ENCODE assay signal across 8 mouse cellular contexts in genomic region chr1:180365180-180365810, GRCm38 (mm10). TPM values are rescaled to one million over a fixed set of nuclear protein-coding genes. Genes with fewer than 3 reads are reported as not detected.
DNase-seq lines count a peak whose midpoint lies in the region; ATAC-seq and TF ChIP-seq lines count a peak whose summit lies in the region.

No protein-coding gene starts in this region.

- H3K4me3 ChIP-seq in E14TG2a.4 (replicated peaks; ENCODE audit: low read length), result peak overlapping the region; percentile 74
- peak overlapping the region; percentile 40 for H3K4me3 ChIP-seq in forebrain, embryonic 12.5 days (replicated peaks)
- H3K4me3 ChIP-seq in heart, postnatal 0 days (ENCODE audit: low read depth, low read length), result peak overlapping the region; percentile 40
- peak overlapping the region; percentile 46 for H3K4me3 ChIP-seq in liver, embryonic 15.5 days (replicated peaks)
- peak overlapping the region; percentile 33 for H3K4me3 ChIP-seq in neural tube, embryonic 11.5 days (ENCODE audit: low read depth, low read length)
- peak overlapping the region; percentile 53 for H3K4me3 ChIP-seq in stomach, embryonic 16.5 days (replicated peaks; ENCODE audit: low read length)

- H3K27me3 ChIP-seq in E14TG2a.4 (ENCODE audit: insufficient read depth, low read length), result peaks cover 19% of the 10 kb centered on the region
- H3K27me3 ChIP-seq in forebrain, embryonic 12.5 days, result no peaks in the 10 kb centered on the region
- H3K27me3 ChIP-seq in heart, postnatal 0 days (ENCODE audit: control insufficient read depth, insufficient read depth, low read length), result no peaks in the 10 kb centered on the region
- H3K27me3 ChIP-seq in liver, embryonic 15.5 days, result 0 out of 2 replicates have a peak, but pooled peaks cover 8% of the 10 kb centered on the region
- H3K27me3 ChIP-seq in neural tube, embryonic 11.5 days (ENCODE audit: control insufficient read depth, insufficient read depth, low read length), result no peaks in the 10 kb centered on the region
- H3K27me3 ChIP-seq in stomach, embryonic 16.5 days (ENCODE audit: control insufficient read depth, insufficient read depth, low read length), result no peaks in the 10 kb centered on the region

- peak; percentile 98 for ATAC-seq in forebrain, embryonic 12.5 days (ENCODE audit: low FRiP score)
- peak; percentile 93 for ATAC-seq in heart, postnatal 0 days (ENCODE audit: insufficient read depth, low read depth)
- ATAC-seq in liver, embryonic 15.5 days (ENCODE audit: insufficient read depth), result peak; percentile 88
- ATAC-seq in neural tube, embryonic 11.5 days (ENCODE audit: insufficient read depth, low FRiP score, low TSS enrichment), result peak; percentile 96
- peak; percentile 93 for ATAC-seq in stomach, embryonic 16.5 days (ENCODE audit: insufficient read depth, low FRiP score)

- H3K36me3 ChIP-seq in E14TG2a.4 (ENCODE audit: insufficient read depth, low read length), result no peaks in the 10 kb centered on the region
- no peaks in the 10 kb centered on the region for H3K36me3 ChIP-seq in forebrain, embryonic 12.5 days (replicated peaks)
- peaks cover 4% of the 10 kb centered on the region; the same call in 1 of the 2 replicates for H3K36me3 ChIP-seq in heart, postnatal 0 days (replicated peaks; ENCODE audit: control insufficient read depth, insufficient read depth, low read length)
- H3K36me3 ChIP-seq in liver, embryonic 15.5 days (replicated peaks), result no peaks in the 10 kb centered on the region
- H3K36me3 ChIP-seq in neural tube, embryonic 11.5 days (ENCODE audit: control insufficient read depth, insufficient read depth, low read length), result no peaks in the 10 kb centered on the region
- no peaks in the 10 kb centered on the region for H3K36me3 ChIP-seq in stomach, embryonic 16.5 days (ENCODE audit: control insufficient read depth, insufficient read depth, low read length)

- H3K9me3 ChIP-seq in E14TG2a.4 (ENCODE audit: low read length), result no peaks in the 10 kb centered on the region
- H3K9me3 ChIP-seq in forebrain, embryonic 12.5 days, result no peaks in the 10 kb centered on the region
- no peaks in the 10 kb centered on the region for H3K9me3 ChIP-seq in heart, postnatal 0 days (replicated peaks; ENCODE audit: control insufficient read depth, low read length)
- no peaks in the 10 kb centered on the region for H3K9me3 ChIP-seq in liver, embryonic 15.5 days (replicated peaks)
- H3K9me3 ChIP-seq in neural tube, embryonic 11.5 days (ENCODE audit: control insufficient read depth, low read length), result no peaks in the 10 kb centered on the region
- no peaks in the 10 kb centered on the region for H3K9me3 ChIP-seq in stomach, embryonic 16.5 days (replicated peaks; ENCODE audit: control insufficient read depth, low read length)

- no peak for TF ChIP-seq CTCF in E14TG2a.4 (conservative IDR thresholded peaks at IDR 0.05; ENCODE audit: low read length)
- peak; percentile 29 for TF ChIP-seq CTCF in heart, postnatal 0 days (IDR thresholded peaks at IDR 0.05; ENCODE audit: low read depth)

- H3K27ac ChIP-seq in forebrain, embryonic 12.5 days, result peak overlapping the region; percentile 92
- peak overlapping the region; percentile 61 for H3K27ac ChIP-seq in heart, postnatal 0 days (ENCODE audit: low read depth)
- H3K27ac ChIP-seq in liver, embryonic 15.5 days (replicated peaks), result no peak overlapping the region; the same call in 1 of the 2 replicates
- peak overlapping the region; percentile 42; the same call in 1 of the 2 replicates for H3K27ac ChIP-seq in neural tube, embryonic 11.5 days (ENCODE audit: low read depth, low read length)
- H3K27ac ChIP-seq in stomach, embryonic 16.5 days (ENCODE audit: low read length), result peak overlapping the region; percentile 86

- no peak for TF ChIP-seq EP300 in heart, postnatal 0 days (IDR thresholded peaks at IDR 0.05; ENCODE audit: low read depth)

- peak overlapping the region; percentile 66 for H3K9ac ChIP-seq in forebrain, embryonic 12.5 days
- H3K9ac ChIP-seq in heart, postnatal 0 days (replicated peaks; ENCODE audit: low read depth, low read length), result peak overlapping the region; percentile 51
- H3K9ac ChIP-seq in liver, embryonic 15.5 days, result 0 out of 2 replicates have a peak overlapping the region, but pooled peaks have one; percentile 16
- peak overlapping the region; percentile 54 for H3K9ac ChIP-seq in neural tube, embryonic 11.5 days (ENCODE audit: low read length)
- H3K9ac ChIP-seq in stomach, embryonic 16.5 days (ENCODE audit: low read length), result peak overlapping the region; percentile 70

- WGBS in forebrain, embryonic 12.5 days, result 2% methylated on average over 29 of the region's 29 CpGs
- WGBS in heart, postnatal 0 days, result 3% methylated on average over 29 of the region's 29 CpGs
- 3% methylated on average over 29 of the region's 29 CpGs for WGBS in liver, embryonic 15.5 days (ENCODE audit: insufficient replicate concordance)
- WGBS in neural tube, embryonic 11.5 days, result 3% methylated on average over 29 of the region's 29 CpGs
- 1% methylated on average over 29 of the region's 29 CpGs for WGBS in stomach, embryonic 16.5 days

- DNase-seq in c-Kit-positive CD71-positive TER-119-positive erythroid progenitor cells, embryonic 14.5 days (ENCODE audit: low spot score), result peak; percentile 88
- peak; percentile 93 for DNase-seq in heart, postnatal 0 days (ENCODE audit: low spot score)
- peak; percentile 95 to 96 for DNase-seq in kidney, postnatal 36 days
- DNase-seq in neural tube, embryonic 11.5 days (ENCODE audit: low spot score), result peak; percentile 95

- peaks cover 9% of the 10 kb centered on the region for H3K4me1 ChIP-seq in E14TG2a.4 (replicated peaks; ENCODE audit: low read depth, low read length)
- peaks cover 19% of the 10 kb centered on the region for H3K4me1 ChIP-seq in forebrain, embryonic 12.5 days
- H3K4me1 ChIP-seq in heart, postnatal 0 days (ENCODE audit: control insufficient read depth, insufficient read depth), result peaks cover 52% of the 10 kb centered on the region
- H3K4me1 ChIP-seq in liver, embryonic 15.5 days (replicated peaks), result peaks cover 46% of the 10 kb centered on the region
- peaks cover 15% of the 10 kb centered on the region; the same call in 1 of the 2 replicates for H3K4me1 ChIP-seq in neural tube, embryonic 11.5 days (ENCODE audit: control insufficient read depth, insufficient read depth, low read length)
- peaks cover 27% of the 10 kb centered on the region for H3K4me1 ChIP-seq in stomach, embryonic 16.5 days (ENCODE audit: control insufficient read depth, insufficient read depth, low read length)

- peak overlapping the region; percentile 62 for H3K4me2 ChIP-seq in forebrain, embryonic 12.5 days
- peak overlapping the region; percentile 65 for H3K4me2 ChIP-seq in heart, postnatal 0 days (ENCODE audit: low read depth, low read length)
- peak overlapping the region; percentile 72 for H3K4me2 ChIP-seq in liver, embryonic 15.5 days
- peak overlapping the region; percentile 50 for H3K4me2 ChIP-seq in neural tube, embryonic 11.5 days (ENCODE audit: low read depth)
- H3K4me2 ChIP-seq in stomach, embryonic 16.5 days (ENCODE audit: low read depth, low read length), result peak overlapping the region; percentile 81

RNA-seq across cellular contexts. Expression of gene Itpkb, which starts 35.0 kb away (rescaled TPM):
- polyA plus RNA-seq in forebrain, embryonic 12.5 days (2016; fragmentation: Nextera tagmentation; extraction: Ambion mirVana), result 3.7 and 4.2 TPM in 2 replicates
- 21.7 and 24.9 TPM in 2 replicates for total RNA-seq in heart, postnatal 0 days (2014; rRNA removed; ENCODE audit: low replicate concordance)
- polyA plus RNA-seq in heart, postnatal 0 days (2015; fragmentation: Nextera tagmentation; extraction: Ambion mirVana), result 5.1 and 5.4 TPM in 2 replicates
- polyA plus RNA-seq in liver, embryonic 15.5 days (2015; fragmentation: Nextera tagmentation; extraction: Ambion mirVana), result 1.3 and 1.6 TPM in 2 replicates
- polyA plus RNA-seq in neural tube, embryonic 11.5 days (2014; fragmentation: Nextera tagmentation; extraction: Ambion mirVana), result 2.6 and 2.8 TPM in 2 replicates
- polyA plus RNA-seq in stomach, embryonic 16.5 days (2015; fragmentation: Nextera tagmentation; extraction: Ambion mirVana), result 6.0 and 7.2 TPM in 2 replicates

Comparison
In these comparisons a context has a peak if more than half of its experiments do, and no peak if none do; other contexts are left out.
1. H3K9ac ChIP-seq: peak in every context shown above with its lines; median percentile 70 in stomach, embryonic 16.5 days; 66 in forebrain, embryonic 12.5 days; 54 in neural tube, embryonic 11.5 days; 51 in heart, postnatal 0 days; 16 in liver, embryonic 15.5 days.